Mouse (Mus musculus): ENCODE results near the gene Fbxl5. TPM values are rescaled to one million over a fixed set of nuclear protein-coding genes. Genes with fewer than 3 reads are reported as not detected.
A peak's percentile ranks its signal among the peaks of the same experiment; 100 is the strongest.

Fbxl5 gene
- total and polyA plus RNA-seq, 3 experiments, result 20.9 to 45.3 (median 28.1) TPM

DNA sequence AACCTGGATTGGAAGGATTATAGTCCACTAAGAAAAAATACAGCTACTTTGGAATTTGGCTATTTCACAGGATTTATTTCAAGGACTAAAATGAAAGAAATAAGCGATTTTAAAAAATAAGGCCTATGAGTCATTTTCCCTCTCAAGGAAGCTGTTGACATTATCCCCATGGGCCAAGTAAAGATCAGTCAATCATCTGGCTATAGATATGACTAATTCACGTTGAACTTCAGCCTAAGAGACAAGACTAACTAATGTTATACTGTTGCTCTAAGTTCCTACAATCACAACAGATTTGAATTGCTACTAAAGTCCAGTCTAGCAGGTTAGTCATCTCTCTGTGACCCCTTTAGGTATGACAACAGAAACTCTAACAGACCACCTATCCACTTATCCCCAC lies 37.4 kb downstream of the Fbxl5 start:
- H3K27ac ChIP-seq (ENCODE audit: insufficient read depth, low read depth), result no peak overlapping the region
- peaks cover 0 to 21% of the 10 kb centered on the region in 2 experiments; a peak in 2 of 4 replicates for H3K4me1 ChIP-seq (ENCODE audit: control insufficient read depth in 1 of 2, insufficient read depth in 2 of 2)
- no peaks in the 10 kb centered on the region for H3K27me3 ChIP-seq (replicated peaks)
- H3K9me3 ChIP-seq (replicated peaks; ENCODE audit: low read length), result no peaks in the 10 kb centered on the region
- no peak for DNase-seq (ENCODE audit: extremely low read depth)
- H3K4me3 ChIP-seq (replicated peaks in 1 of 3; ENCODE audit: low read depth in 2 of 3, low read length in 2 of 3, poor library complexity in 1 of 3), result no peak overlapping the region
- H3K9ac ChIP-seq (ENCODE audit: insufficient read depth, low read depth), result no peak overlapping the region
- in situ Hi-C loops (cut with MboI; ENCODE audit: low pct_ligation_motif_present, low pct_unique_long_range_greater_than_20kb, low sequenced_read_pairs), result no loop called here
- H3K4me2 ChIP-seq (ENCODE audit: insufficient read depth, low read depth, poor library complexity, severe bottlenecking), result no peak overlapping the region
- TF ChIP-seq SMC3 (IDR thresholded peaks at IDR 0.05; ENCODE audit: low read depth, low read length) (no peak), JUN (IDR thresholded peaks at IDR 0.05; ENCODE audit: insufficient read depth, low read depth, low read length) (no peak), MAFK (IDR thresholded peaks at IDR 0.05; ENCODE audit: insufficient replicate concordance, low read length) (no peak), POLR2AphosphoS2 (IDR thresholded peaks at IDR 0.05; ENCODE audit: low read depth, low read length) (no peak), POLR2A (IDR thresholded peaks at IDR 0.05; ENCODE audit: low read depth, low read length) (no peak), UBTF (IDR thresholded peaks at IDR 0.05; ENCODE audit: low read depth, low read length) (no peak), ELF1 (IDR thresholded peaks at IDR 0.05; ENCODE audit: low read depth, low read length) (no peak), GABPA (IDR thresholded peaks at IDR 0.05; ENCODE audit: insufficient replicate concordance, low read depth, low read length) (no peak), USF1 (IDR thresholded peaks at IDR 0.05; ENCODE audit: low read depth, low read length) (no peak), EP300 (IDR thresholded peaks at IDR 0.05; ENCODE audit: low read length) (no peak), PAX5 (IDR thresholded peaks at IDR 0.05; ENCODE audit: low read length) (no peak), KAT2A (IDR thresholded peaks at IDR 0.05; ENCODE audit: insufficient replicate concordance, low read length) (no peak), MAX (IDR thresholded peaks at IDR 0.05; ENCODE audit: low read length) (no peak), CHD2 (IDR thresholded peaks at IDR 0.05; ENCODE audit: low read length) (no peak), TBP (conservative IDR thresholded peaks at IDR 0.05; ENCODE audit: low read depth, low read length) (no peak), NRF1 (IDR thresholded peaks at IDR 0.05; ENCODE audit: low read depth, low read length) (no peak), NELFE (IDR thresholded peaks at IDR 0.05; ENCODE audit: low read depth, low read length) (no peak), JUND (conservative IDR thresholded peaks at IDR 0.05; ENCODE audit: low read depth, low read length) (no peak), RAD21 (IDR thresholded peaks at IDR 0.05; ENCODE audit: low read depth, low read length) (no peak)
- H3K79me2 ChIP-seq (replicated peaks; ENCODE audit: control insufficient read depth, extremely low read depth, insufficient read depth, poor library complexity, severe bottlenecking), result peaks cover 19% of the 10 kb centered on the region
- H3K36me3 ChIP-seq (replicated peaks in 1 of 2; ENCODE audit: control insufficient read depth in 1 of 2, insufficient read depth in 1 of 2, low read length in 1 of 2), result no peaks in the 10 kb centered on the region
- dilution Hi-C loops (cut with MboI; ENCODE audit: extremely low pct_ligation_motif_present, extremely low pct_unique_long_range_greater_than_20kb, low sequenced_read_pairs), result no loop called here

DNA sequence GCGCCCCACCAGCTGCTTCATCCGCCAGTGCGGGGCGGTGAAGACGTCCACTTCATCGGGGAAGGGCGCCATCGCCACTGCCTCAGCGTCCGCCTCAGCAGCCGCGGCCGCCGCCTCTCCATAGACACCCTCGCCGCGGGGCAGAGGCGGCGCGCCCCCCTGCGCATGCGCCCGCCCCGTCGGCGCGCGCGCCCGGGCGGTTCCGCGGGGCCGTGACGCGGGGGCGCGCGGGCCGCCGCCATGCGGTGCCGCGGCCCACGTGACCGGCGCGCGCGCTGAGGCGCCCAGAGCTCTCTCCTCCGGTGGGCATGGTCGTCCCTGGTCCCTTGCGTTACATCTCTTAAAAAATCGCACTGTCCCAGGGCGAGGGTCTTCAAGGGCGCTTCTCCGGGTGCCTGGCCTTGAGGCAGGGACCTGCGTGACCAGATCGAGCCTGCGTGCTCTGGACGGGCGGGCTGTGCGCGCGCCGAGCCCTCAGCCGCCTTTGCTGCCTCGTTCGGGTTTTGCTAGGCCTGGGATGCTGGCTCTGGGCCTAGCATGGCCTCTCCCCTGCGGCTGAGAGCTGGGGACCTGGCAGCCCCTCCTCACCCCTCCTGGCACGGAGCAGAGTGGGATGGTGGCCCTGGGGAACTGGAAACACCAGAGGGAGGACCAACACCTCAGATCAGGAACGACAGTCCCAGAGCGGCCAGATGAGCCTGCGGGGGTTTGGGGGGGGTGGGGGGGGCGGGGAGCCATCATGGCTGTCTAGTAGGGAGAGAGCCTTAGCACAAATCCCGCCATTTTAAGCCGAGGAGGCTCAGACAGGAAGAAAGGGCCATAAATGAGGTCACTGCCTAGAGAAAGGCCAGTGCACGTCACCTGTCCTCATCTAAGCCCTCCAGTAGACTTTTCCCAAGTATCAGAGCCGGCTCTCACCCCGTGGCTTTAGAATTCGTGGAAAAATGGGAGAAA lies 39.2 kb downstream of the Fbxl5 start:
- Histone ChIP-seq H3K36me3 (replicated peaks in 1 of 2; ENCODE audit: control insufficient read depth in 1 of 2, insufficient read depth in 1 of 2, low read length in 1 of 2) (peaks cover 0 to 4% of the 10 kb centered on the region in 2 experiments), H3K27me3 (replicated peaks) (no peaks in the 10 kb centered on the region)
- DNase-seq (ENCODE audit: extremely low read depth), result peak; percentile 57
- TF ChIP-seq ZNF384 (IDR thresholded peaks at IDR 0.05; ENCODE audit: low read depth, low read length) (no peak), USF1 (IDR thresholded peaks at IDR 0.05; ENCODE audit: low read depth, low read length) (peak; percentile 84), JUN (IDR thresholded peaks at IDR 0.05; ENCODE audit: insufficient read depth, low read depth, low read length) (no peak), POLR2A (IDR thresholded peaks at IDR 0.05; ENCODE audit: low read depth, low read length) (peak; percentile 87), MAZ (IDR thresholded peaks at IDR 0.05; ENCODE audit: low read depth, low read length) (no peak), ZKSCAN1 (IDR thresholded peaks at IDR 0.05; ENCODE audit: borderline replicate concordance, low read depth, low read length) (no peak), EP300 (IDR thresholded peaks at IDR 0.05; ENCODE audit: low read length) (no peak), USF2 (conservative IDR thresholded peaks at IDR 0.05; ENCODE audit: low read depth, low read length) (peak; percentile 52; the same call in 1 of the 2 replicates), UBTF (IDR thresholded peaks at IDR 0.05; ENCODE audit: low read depth, low read length) (no peak), NELFE (IDR thresholded peaks at IDR 0.05; ENCODE audit: low read depth, low read length) (peak; percentile 74), BHLHE40 (IDR thresholded peaks at IDR 0.05; ENCODE audit: low read depth, low read length) (peak; percentile 49), ZMIZ1 (IDR thresholded peaks at IDR 0.05; ENCODE audit: low read depth, low read length) (peak; percentile 45; the same call in 1 of the 2 replicates), ZC3H11A (IDR thresholded peaks at IDR 0.05; ENCODE audit: low read depth, low read length) (no peak), ETS1 (conservative IDR thresholded peaks at IDR 0.05; ENCODE audit: low read depth, low read length) (no peak), TCF12 (IDR thresholded peaks at IDR 0.05; ENCODE audit: low read depth, low read length) (peak; percentile 52; the same call in 1 of the 2 replicates), CHD1 (IDR thresholded peaks at IDR 0.05; ENCODE audit: low read depth, low read length) (no peak), SMC3 (IDR thresholded peaks at IDR 0.05; ENCODE audit: low read depth, low read length) (no peak), TBP (conservative IDR thresholded peaks at IDR 0.05; ENCODE audit: low read depth, low read length) (no peak), NRF1 (IDR thresholded peaks at IDR 0.05; ENCODE audit: low read depth, low read length) (peak; percentile 89)

More for the DNA sequence above, 39.2 kb downstream of the Fbxl5 start:
- Histone ChIP-seq H3K27ac (ENCODE audit: insufficient read depth, low read depth) (peak overlapping the region; percentile 66), H3K9ac (ENCODE audit: insufficient read depth, low read depth) (peak overlapping the region; percentile 95), H3K4me2 (ENCODE audit: insufficient read depth, low read depth, poor library complexity, severe bottlenecking) (peak overlapping the region; percentile 74), H3K9me3 (replicated peaks; ENCODE audit: low read length) (no peaks in the 10 kb centered on the region), H3K4me1 (ENCODE audit: control insufficient read depth in 1 of 2, insufficient read depth in 2 of 2) (peaks cover 0 to 35% of the 10 kb centered on the region in 2 experiments; a peak in 2 of 4 replicates), H3K79me2 (replicated peaks; ENCODE audit: control insufficient read depth, extremely low read depth, insufficient read depth, poor library complexity, severe bottlenecking) (peaks cover 28% of the 10 kb centered on the region), H3K4me3 (replicated peaks in 1 of 3; ENCODE audit: low read depth in 2 of 3, low read length in 2 of 3, poor library complexity in 1 of 3) (peak overlapping the region; percentile 78 to 94 (median 94))
- in situ Hi-C loops (cut with MboI; ENCODE audit: low pct_ligation_motif_present, low pct_unique_long_range_greater_than_20kb, low sequenced_read_pairs), result no loop called here
- dilution Hi-C loops (cut with MboI; ENCODE audit: extremely low pct_ligation_motif_present, extremely low pct_unique_long_range_greater_than_20kb, low sequenced_read_pairs), result no loop called here

All from CH12.LX (cell line).